Mouse (Mus musculus) heart, adult 2 months (tissue): ENCODE results near the gene Dlg4.

Experiments used
- CTCF ChIP-seq: fragments of 200-600 bp; IDR thresholded peaks from 2 replicates; pipeline ENCODE4 v1.8.1; 2022; ENCODE audit warnings: antibody characterized with exemption, mild to moderate bottlenecking, moderate library complexity
- EP300 ChIP-seq: fragments of 200-500 bp; IDR thresholded peaks from 2 replicates; pipeline ENCODE4 v1.6.1; 2011; ENCODE audit warnings: low read depth, low read length, control low read depth; ENCODE audit not compliant: insufficient read depth
- POLR2A ChIP-seq: fragments of 200-500 bp; IDR thresholded peaks from 2 replicates; pipeline ENCODE4 v1.6.1; 2011; ENCODE audit warnings: mild to moderate bottlenecking, low read depth, low read length, control low read depth; ENCODE audit not compliant: insufficient read depth

GRCm38 (mm10) chr11:69981141-69981762 is 35.5 kb upstream of the Dlg4 start, which contains the start of gene Ctdnep1:
- TF ChIP-seq EP300 (no peak), CTCF (no peak), POLR2A (no peak)
